Mouse (Mus musculus) MN1 (cell line): ENCODE data around the gene Wdr4.
"Not testable (repeated sequence)": the region's sequence is repeated elsewhere in the genome, so short reads cannot be mapped to it uniquely, and the experiment has no call there.

Experiments
- DNase-seq: peaks from one replicate; pipeline ENCODE4 v3.0.0-alpha.2; 2016; ENCODE audit warnings: low spot score

The Wdr4 gene

GRCm38 (mm10) chr17:31519946-31520838, at the start of gene Wdr4, which contains the start of gene Ndufv3:
Gene Wdr4, minus strand, starts transcription at chr17:31519980.
Gene Ndufv3, plus strand, starts transcription at chr17:31520115.
- peak; percentile 100 for DNase-seq

- DNase-seq: no peak
Observed at GRCm38 (mm10) chr17:31566276-31566675, 46.5 kb upstream of the Wdr4 start.

- peak; percentile 66 for DNase-seq
Observed at GRCm38 (mm10) chr17:31565141-31566056, 45.6 kb upstream of the Wdr4 start.

- no peak for DNase-seq
Observed at GRCm38 (mm10) chr17:31564858-31565140, 45.0 kb upstream of the Wdr4 start.

GRCm38 (mm10) chr17:31564015-31564857, 44.5 kb upstream of the Wdr4 start, which contains the start of gene Pknox1:
Gene Pknox1, plus strand, starts transcription at chr17:31564734.
- peak; percentile 100 for DNase-seq

GRCm38 (mm10) chr17:31563632-31564014, 43.8 kb upstream of the Wdr4 start:
- DNase-seq: no peak

DNA sequence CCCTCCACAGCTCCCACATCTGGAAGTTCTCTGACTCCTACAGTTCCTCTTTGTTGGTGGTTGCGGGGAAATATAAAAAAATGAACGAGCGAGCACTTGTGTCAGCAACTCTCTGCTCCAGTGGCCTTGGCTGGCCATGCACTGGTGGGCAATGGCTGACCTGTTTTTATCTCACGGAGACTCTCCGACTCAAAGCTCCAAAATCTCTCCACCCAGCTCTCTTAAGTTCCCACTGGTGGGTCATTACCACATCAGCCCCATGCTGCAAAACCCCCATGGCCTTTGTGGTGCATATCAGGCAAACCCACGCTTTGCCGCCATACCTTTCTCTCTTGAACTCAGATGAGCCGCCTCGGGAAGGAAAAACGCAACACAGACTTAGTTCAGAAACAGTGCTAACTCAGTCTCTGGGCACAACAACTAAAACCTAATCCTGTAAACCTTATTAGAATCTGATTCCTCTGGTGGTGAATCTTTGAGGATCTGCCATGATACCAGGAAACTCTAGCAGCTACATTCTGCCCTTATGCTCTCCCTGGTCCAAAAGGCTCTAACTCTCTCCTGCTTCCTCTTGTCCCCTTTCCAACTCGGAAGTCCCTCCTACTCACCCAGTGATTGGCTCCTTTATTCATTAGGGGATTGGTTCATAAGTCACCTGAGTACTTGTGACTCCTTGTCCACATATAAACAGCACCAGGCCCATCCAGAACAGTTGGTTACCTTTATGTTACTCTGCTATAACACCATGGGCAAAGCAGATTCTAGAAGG, 39.4 kb upstream of the Wdr4 start:
- DNase-seq: no peak

DNA sequence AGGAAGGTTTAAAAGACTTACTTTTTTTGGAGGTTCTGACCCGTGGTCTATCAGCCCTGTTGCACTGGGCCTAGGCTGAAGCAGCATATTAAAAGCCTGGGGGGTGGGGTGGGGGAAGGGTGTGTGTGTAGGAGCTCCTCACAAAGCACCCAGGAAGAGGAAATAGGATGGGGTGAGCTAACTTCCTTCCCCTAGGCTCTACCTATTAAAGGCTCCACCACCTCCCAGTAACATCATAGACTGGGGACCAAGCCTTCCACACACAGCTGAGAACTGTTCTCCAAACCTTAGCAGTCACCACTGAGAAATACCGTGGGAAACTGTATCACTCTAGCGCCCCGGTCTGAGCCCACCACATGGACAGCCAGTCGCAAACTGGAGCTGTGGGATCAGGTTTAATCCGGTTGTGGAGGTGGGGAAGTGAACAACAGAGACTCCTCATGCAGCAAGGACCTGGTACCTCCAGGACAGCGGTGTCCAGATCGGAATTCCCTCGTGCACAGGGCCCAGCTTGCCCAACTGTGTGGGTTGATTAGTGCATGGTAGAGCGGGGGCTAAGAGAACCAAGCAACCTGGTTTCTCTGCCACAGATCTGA, 38.3 kb upstream of the Wdr4 start:
- no peak for DNase-seq

DNA sequence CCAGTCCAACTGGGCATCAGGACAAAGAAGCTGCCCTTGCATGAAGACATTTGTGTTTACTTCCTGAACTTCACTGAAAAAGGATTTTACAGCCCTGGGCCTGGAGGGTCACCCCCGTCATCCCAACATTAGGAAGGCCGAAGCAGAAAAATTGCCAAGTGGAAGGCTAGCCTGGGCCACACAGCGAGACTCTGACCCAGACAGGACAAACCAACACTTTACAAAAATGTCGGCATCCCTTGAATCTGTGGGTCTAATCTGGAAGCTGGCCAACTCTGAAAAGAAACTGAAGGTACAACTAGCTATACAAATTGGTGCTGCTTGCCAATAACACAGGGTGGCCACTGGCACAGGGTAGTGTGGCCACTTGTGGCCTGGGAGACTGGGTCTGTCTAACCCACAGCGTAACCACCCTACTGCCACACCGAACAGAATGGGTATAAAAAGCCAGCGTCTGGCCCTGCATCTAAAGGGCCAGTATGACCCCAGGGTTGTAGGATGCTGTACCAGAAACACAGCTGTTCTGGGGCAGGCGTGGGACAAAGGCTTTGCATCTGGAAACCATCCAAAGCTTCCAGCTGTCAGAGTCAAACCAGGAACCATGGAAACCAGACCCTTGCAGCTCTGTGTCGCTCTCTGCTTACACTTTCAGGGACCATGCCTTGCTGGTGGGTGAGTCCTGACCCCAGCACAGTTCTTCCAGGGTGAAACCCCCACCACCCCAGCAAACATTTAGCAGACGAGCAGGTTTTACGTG, 37.5 kb upstream of the Wdr4 start:
- peak; percentile 84 for DNase-seq

- DNase-seq: no peak
Observed at GRCm38 (mm10) chr17:31556253-31556652, 36.5 kb upstream of the Wdr4 start.

DNA sequence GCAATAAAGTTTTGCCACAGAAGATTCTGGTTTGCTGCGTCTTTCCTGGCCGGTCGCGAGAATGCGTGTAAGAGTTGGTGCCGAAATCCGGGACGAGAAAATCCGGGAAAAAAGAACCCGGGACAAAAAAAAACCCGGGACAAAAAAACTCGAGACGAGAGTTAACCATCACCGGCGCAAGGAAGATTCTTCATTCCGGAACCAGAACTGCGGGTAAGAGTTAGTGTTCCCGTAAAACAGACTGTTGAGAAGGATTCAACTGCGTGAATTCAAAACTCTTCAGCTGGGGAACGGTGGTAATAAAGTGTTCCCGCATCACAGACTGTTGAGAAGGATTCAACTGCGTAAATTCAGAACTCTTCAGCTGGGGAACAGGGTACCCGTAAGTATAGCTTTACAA, 32.8 kb upstream of the Wdr4 start:
- not testable (repeated sequence) for DNase-seq

DNA sequence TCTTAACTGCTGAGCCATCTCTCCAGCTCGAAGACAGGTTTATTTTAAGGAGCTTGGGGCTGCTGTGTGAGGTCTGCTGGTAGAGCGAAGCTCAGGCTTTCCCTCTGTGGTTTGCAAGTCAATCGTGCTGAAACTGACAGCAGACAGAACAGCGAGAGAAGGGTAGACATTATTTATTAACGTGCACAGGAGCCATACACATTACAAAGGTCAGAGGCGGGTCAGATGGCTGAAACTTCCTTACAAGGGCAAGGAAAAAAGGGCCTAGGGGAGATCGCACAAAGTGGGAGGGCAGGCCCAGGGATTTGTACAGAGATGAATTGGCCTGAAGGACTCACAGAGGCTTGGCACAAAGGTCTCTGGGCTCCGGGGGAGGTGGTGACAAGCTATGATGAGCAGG, 29.6 kb upstream of the Wdr4 start:
- no peak for DNase-seq

DNA sequence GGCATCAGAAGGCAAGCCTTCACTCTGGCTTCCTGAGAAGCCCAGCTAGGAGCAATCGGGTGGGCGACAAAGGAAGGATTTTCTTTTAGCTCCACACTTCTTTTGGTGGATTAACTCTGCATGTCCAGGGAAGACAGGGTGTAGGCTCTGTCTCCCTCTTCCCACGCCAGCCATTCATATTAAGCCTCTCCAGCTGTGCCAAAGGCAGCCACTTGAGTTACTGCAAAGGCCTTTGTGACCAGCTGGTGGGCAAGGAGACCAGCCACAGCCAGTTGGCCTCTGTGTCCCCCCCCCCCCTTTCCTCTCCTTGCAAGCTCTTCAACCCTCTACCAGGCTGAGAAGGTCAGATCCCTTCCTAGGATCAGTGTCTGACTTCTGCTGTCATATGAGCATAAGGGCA, 28.2 kb upstream of the Wdr4 start:
- DNase-seq: no peak

GRCm38 (mm10) chr17:31546444-31547196, 26.8 kb upstream of the Wdr4 start:
- no peak for DNase-seq

DNA sequence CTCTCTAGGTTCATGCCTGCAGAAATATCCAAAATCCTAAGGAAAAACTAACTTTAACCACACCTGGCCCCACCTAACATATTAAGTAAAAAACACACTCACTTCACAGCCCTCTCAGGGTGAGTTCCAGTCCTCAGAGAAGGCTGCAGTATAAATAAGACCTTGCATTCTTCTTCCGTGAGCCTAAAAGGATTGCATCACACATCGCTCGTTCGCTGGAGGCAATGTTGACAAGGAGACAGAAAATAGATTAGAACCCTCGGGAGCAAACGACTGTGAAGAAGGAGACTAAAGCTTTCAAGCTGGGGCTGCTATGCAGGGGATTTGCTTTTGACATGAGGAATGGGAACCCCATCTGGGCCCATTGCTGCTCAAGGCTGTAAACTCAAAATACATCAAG, 23.8 kb upstream of the Wdr4 start:
- DNase-seq: no peak

GRCm38 (mm10) chr17:31541460-31541831, 21.7 kb upstream of the Wdr4 start:
- DNase-seq: no peak

DNA sequence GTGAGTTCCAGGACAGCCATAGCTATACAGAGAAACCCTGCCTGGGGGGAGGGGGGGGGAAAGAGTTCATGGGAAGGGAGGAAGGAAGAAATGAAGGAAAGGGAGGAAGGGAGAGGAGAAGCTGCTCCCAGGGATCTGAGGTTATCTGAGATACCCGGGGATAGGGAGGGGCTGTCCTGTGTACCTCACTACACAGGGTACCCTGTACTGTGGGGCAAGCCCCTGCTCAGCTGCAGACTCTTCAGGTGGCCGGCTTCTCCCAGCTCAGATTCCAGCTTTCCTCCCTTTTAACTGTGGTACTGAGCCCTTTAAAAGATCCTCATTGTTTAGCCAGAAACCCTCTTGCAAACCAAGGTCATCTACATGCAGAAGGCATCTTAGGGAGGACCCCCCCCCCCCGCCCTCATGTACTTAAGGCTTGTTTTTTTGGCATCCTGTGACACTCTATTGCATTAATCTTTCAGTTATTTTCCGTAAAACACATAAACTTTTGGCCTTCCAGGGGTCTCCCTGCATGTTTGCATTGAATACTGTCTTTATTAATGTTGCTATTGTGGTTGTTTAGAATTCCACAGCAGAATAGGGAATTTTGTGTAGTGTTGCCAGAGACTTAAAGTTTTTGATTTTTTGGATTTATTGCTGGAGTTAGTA, 21.2 kb upstream of the Wdr4 start:
- no peak for DNase-seq

DNA sequence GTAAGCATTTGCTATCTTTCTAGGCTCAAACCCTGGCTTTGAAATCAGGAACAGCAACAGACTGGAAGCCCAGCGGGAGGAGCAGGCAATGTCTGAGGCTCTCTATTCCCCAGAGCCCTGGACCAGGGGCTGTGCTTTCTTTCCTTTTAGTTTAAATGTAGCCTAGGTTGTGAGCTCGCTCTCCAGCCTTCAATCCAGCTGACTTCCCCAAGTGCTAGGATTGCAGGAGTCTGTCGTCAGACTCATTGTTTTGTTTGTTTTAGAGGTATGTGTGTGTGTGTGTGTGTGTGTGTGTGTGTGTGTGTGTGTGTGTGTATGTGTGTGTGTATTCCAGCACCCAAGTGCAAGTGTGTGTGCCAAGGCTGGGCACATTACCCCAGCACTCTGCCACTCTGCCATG, 20.3 kb upstream of the Wdr4 start:
- peak; percentile 71 for DNase-seq
